Mouse (Mus musculus) olfactory bulb, adult 2 months (tissue): ENCODE results near the gene Ythdc1.

Source experiments
- CTCF ChIP-seq: fragments of 200-500 bp; IDR thresholded peaks from 2 replicates; pipeline ENCODE4 v1.5.1; 2012; ENCODE audit warnings: low read depth, mild to moderate bottlenecking, low read length, moderate library complexity; ENCODE audit not compliant: insufficient read depth
- POLR2A ChIP-seq: fragments of 200-500 bp; IDR thresholded peaks from 2 replicates; pipeline ENCODE4 v1.6.1; 2012; ENCODE audit warnings: mild to moderate bottlenecking, low read depth, low read length, moderate library complexity; ENCODE audit not compliant: insufficient read depth

DNA sequence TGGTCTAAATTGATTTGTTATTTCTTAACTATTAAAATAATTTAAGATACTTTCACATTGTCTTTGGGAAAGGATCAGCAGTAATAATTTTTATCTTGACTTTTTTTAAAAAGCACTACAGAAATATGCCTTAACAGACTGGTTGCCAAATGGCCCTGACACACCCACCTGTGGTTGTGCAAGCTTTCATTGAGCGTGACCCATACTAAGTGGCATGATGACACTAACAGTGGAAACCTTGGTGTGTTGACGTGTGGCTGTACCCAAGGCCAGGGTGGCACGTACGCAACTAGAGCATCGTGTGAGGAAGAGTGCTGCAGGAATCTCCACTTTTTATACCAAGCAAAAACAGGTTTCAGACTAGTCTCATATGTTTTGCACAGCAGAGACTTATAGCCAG, 27.1 kb upstream of the Ythdc1 start:
- TF ChIP-seq POLR2A (no peak), CTCF (no peak)
